Mouse (Mus musculus) midbrain, postnatal 0 days (tissue): ENCODE measurements around the gene Frat2. TPM values are rescaled to one million over a fixed set of nuclear protein-coding genes. Genes with fewer than 3 reads are reported as not detected.

Experiments
- ATAC-seq: fragments of 200-750 bp; cut with Nextera tagmentation; 2 replicates; pipeline ENCODE4 v1.8.0; 2017; ENCODE audit warnings: moderate number of reproducible peaks, mild to moderate bottlenecking, moderate TSS enrichment, moderate library complexity; ENCODE audit not compliant: low FRiP score
- DNase-seq: peaks from one replicate; pipeline ENCODE4 v3.0.0-alpha.2; 2015; ENCODE audit warnings: low spot score
- H3K27ac ChIP-seq: fragments of 300-500 bp; sonication (generic); 2 replicates; pipeline ENCODE4 v1.5.1; 2014; ENCODE audit warnings: low read depth, mild to moderate bottlenecking, low read length, mixed read lengths
- H3K27me3 ChIP-seq: fragments of 300-500 bp; sonication (generic); 2 replicates; pipeline ENCODE4 v1.6.1; 2014; ENCODE audit warnings: low read length, control low read depth, mixed read lengths; ENCODE audit not compliant: insufficient read depth
- H3K36me3 ChIP-seq: fragments of 300-500 bp; sonication (generic); 2 replicates; pipeline ENCODE4 v1.6.1; 2014; ENCODE audit warnings: low read length, control low read depth, mixed read lengths; ENCODE audit not compliant: insufficient read depth
- H3K4me1 ChIP-seq: fragments of 300-500 bp; sonication (generic); 2 replicates; pipeline ENCODE4 v1.6.1; 2014; ENCODE audit warnings: mild to moderate bottlenecking, control low read depth, antibody characterized with exemption, low read length, mixed read lengths; ENCODE audit not compliant: insufficient read depth
- H3K4me2 ChIP-seq: fragments of 300-500 bp; sonication (generic); 2 replicates; pipeline ENCODE4 v1.6.1; 2014; ENCODE audit warnings: low read depth, mild to moderate bottlenecking, low read length, mixed read lengths; ENCODE audit not compliant: poor library complexity, severe bottlenecking
- H3K4me3 ChIP-seq: fragments of 300-500 bp; sonication (generic); 2 replicates; pipeline ENCODE4 v1.5.1; 2014; ENCODE audit warnings: low read depth, mild to moderate bottlenecking, low read length, moderate library complexity
- H3K9ac ChIP-seq: fragments of 300-500 bp; sonication (generic); replicated peaks from 2 replicates; pipeline ENCODE4 v1.6.1; 2014; ENCODE audit warnings: mild to moderate bottlenecking, low read length, moderate library complexity, mixed read lengths; ENCODE audit not compliant: poor library complexity, severe bottlenecking
- H3K9me3 ChIP-seq: fragments of 300-500 bp; sonication (generic); 2 replicates; pipeline ENCODE4 v1.6.1; 2016; ENCODE audit warnings: low read length, control low read depth
- CTCF ChIP-seq: IDR thresholded peaks from 2 replicates; pipeline ENCODE4 v1.5.1; 2016; ENCODE audit warnings: antibody characterized with exemption, mild to moderate bottlenecking
- WGBS: fragments of 180-500 bp; shearing (Covaris S2); extraction: QIAGEN DNeasy Blood & Tissue Kit; methylation state at CpG from one replicate; pipeline ENCODE4 v1.1.7; 2014; 5-methylcytosine and 5-hydroxymethylcytosine counted together
- polyA plus RNA-seq: library from polyadenylated mRNA; unstranded; fragments of >200 nt; fragmentation: Nextera tagmentation; extraction: Ambion mirVana; gene quantifications from 2 replicates; pipeline ENCODE4 v1.2.1, GENCODE M21; 2015
- total RNA-seq: library from RNA; depleted of rRNA; stranded (reverse); fragments of >200 nt; gene quantifications from 2 replicates; pipeline ENCODE4 v1.2.3, GENCODE M21; 2014

The Frat2 gene
- total and polyA plus RNA-seq, 2 experiments from 2014 or later = 6.9 to 8.0 TPM

- H3K27me3 ChIP-seq = no peaks in the 10 kb centered on the region
- H3K4me3 ChIP-seq = no peak overlapping the region
- no peak overlapping the region for H3K27ac ChIP-seq
- no peak for TF ChIP-seq CTCF
- no peaks in the 10 kb centered on the region for H3K4me1 ChIP-seq
- H3K36me3 ChIP-seq = peaks cover 71% of the 10 kb centered on the region
- 90% methylated on average over 8 of the region's 8 CpGs for WGBS
- no peak for DNase-seq
- no peak for ATAC-seq
- H3K9ac ChIP-seq = no peak overlapping the region
- H3K4me2 ChIP-seq = no peak overlapping the region
- H3K9me3 ChIP-seq = no peaks in the 10 kb centered on the region
These were observed 18.8 kb upstream of the Frat2 start for GRCm38 (mm10) chr19:41866707-41867106.

GRCm38 (mm10) chr19:41857816-41858310 lies 9.9 kb upstream of the Frat2 start:
- Histone ChIP-seq H3K27ac (no peak overlapping the region), H3K27me3 (no peaks in the 10 kb centered on the region), H3K4me1 (no peaks in the 10 kb centered on the region), H3K9me3 (no peaks in the 10 kb centered on the region), H3K9ac (no peak overlapping the region), H3K36me3 (peaks cover 17% of the 10 kb centered on the region; the same call in 1 of the 2 replicates), H3K4me3 (no peak overlapping the region), H3K4me2 (no peak overlapping the region)
- TF ChIP-seq CTCF = no peak
- ATAC-seq (no peak), DNase-seq (no peak)
- 88% methylated on average over 3 of the region's 3 CpGs for WGBS

- H3K4me3 ChIP-seq = no peak overlapping the region
- peaks cover 12% of the 10 kb centered on the region; the same call in 1 of the 2 replicates for H3K36me3 ChIP-seq
- H3K27ac ChIP-seq = no peak overlapping the region
- H3K27me3 ChIP-seq = no peaks in the 10 kb centered on the region
- TF ChIP-seq CTCF = no peak
- ATAC-seq = no peak
- H3K9me3 ChIP-seq = no peaks in the 10 kb centered on the region
- no peak overlapping the region for H3K9ac ChIP-seq
- WGBS = 90% methylated on average over 5 of the region's 5 CpGs
- DNase-seq = no peak
- H3K4me1 ChIP-seq = no peaks in the 10 kb centered on the region
- H3K4me2 ChIP-seq = no peak overlapping the region
These were observed 9.3 kb upstream of the Frat2 start for GRCm38 (mm10) chr19:41857086-41857762.

GRCm38 (mm10) chr19:41852423-41852822 lies 4.5 kb upstream of the Frat2 start:
- H3K4me1 ChIP-seq = no peaks in the 10 kb centered on the region
- no peaks in the 10 kb centered on the region for H3K27me3 ChIP-seq
- H3K27ac ChIP-seq = no peak overlapping the region
- H3K4me3 ChIP-seq = no peak overlapping the region
- no peaks in the 10 kb centered on the region for H3K36me3 ChIP-seq
- no peaks in the 10 kb centered on the region for H3K9me3 ChIP-seq
- no peak overlapping the region for H3K4me2 ChIP-seq
- DNase-seq (no peak), ATAC-seq (no peak)
- 86% methylated on average over 4 of the region's 4 CpGs for WGBS
- TF ChIP-seq CTCF = no peak
- H3K9ac ChIP-seq = no peak overlapping the region

GRCm38 (mm10) chr19:41850719-41851543 lies 3.0 kb upstream of the Frat2 start:
- DNase-seq (no peak), ATAC-seq (no peak)
- no peak for TF ChIP-seq CTCF
- Histone ChIP-seq H3K4me3 (no peak overlapping the region), H3K9ac (no peak overlapping the region), H3K27me3 (no peaks in the 10 kb centered on the region), H3K36me3 (no peaks in the 10 kb centered on the region), H3K27ac (peak overlapping the region; percentile 44; the same call in 1 of the 2 replicates), H3K4me1 (no peaks in the 10 kb centered on the region), H3K9me3 (no peaks in the 10 kb centered on the region), H3K4me2 (no peak overlapping the region)
- whole genome bisulfite sequencing = 16% methylated on average over 14 of the region's 14 CpGs
